Mouse (Mus musculus): ENCODE data around the gene Bahcc1. TPM values are rescaled to one million over a fixed set of nuclear protein-coding genes. Genes with fewer than 3 reads are reported as not detected.

Gene Bahcc1
- 1 to 10 TPM; 3.5 to 5.3 TPM for total RNA-seq (2021)
- long read RNA-seq, experiment 1: 0 reads
- long read RNA-seq, experiment 2, partial matches to known transcripts: 2 of 4 reads
- long read RNA-seq, experiment 2, other reads (novel, unspliced or antisense): 2 of 4 reads

DNA sequence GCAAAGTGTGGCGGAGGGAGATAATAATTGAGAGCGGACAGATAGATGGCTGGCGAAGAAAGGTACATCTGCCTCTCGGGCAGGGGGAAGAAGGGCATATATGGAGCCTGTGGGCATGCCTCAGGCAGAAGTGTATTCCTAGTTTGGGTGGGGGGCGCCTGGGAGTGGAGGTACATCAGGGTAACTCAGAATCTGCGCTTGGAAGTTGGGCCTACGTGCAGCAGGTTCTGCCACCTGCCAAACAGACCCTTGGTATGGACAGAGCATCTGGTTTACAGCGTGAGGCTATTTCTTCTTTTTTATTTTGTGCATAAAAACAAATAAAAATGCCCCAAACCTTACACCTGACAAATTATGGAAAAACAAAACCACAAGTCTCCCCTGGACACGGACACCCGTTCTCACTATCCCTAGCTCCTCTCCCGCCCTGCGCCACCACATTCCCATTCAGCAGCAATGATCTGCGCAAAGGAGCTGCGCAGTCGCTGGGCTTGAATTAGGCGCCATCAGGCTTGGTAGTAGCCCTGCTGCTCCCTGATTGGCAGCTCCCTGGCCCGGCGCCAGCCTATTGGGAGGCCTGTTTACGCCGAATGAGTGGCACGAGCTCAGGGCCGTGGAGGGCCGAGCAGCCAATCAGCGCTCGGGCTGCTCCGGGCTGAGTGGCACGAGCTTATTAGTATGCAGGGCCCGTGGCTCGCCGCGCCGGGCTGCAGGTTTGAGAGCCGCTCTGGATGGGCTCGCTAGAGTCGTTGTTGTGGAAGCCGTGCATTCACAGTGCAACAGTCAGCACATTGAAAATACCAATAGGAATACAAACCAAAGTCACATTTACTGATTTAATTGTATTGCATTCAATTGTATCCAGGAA is at the start of gene Bahcc1:
TSS of gene Bahcc1 (plus strand) at position 718 of the 868 bp plus-strand sequence.
- peak; percentile 100 for DNase-seq
- intact Hi-C loops (cut with DNase I): no loop called here
- no peak for TF ChIP-seq CTCF (IDR thresholded peaks at IDR 0.05)

GRCm38 (mm10) chr11:120183180-120183579 is 49.6 kb upstream of the Bahcc1 start:
- Histone ChIP-seq H3K4me3 (no peak overlapping the region), H3K27ac (peak overlapping the region; percentile 96)
- no peak for TF ChIP-seq CTCF (IDR thresholded peaks at IDR 0.05)
- intact Hi-C loops (cut with DNase I): no loop called here
- DNase-seq: peak; percentile 17

More for the DNA sequence above, at the start of gene Bahcc1:
- peak within 1 kb of the TSS; percentile 88 for H3K4me3 ChIP-seq
- peak within 1 kb of the TSS; percentile 99 for H3K27ac ChIP-seq

DNA sequence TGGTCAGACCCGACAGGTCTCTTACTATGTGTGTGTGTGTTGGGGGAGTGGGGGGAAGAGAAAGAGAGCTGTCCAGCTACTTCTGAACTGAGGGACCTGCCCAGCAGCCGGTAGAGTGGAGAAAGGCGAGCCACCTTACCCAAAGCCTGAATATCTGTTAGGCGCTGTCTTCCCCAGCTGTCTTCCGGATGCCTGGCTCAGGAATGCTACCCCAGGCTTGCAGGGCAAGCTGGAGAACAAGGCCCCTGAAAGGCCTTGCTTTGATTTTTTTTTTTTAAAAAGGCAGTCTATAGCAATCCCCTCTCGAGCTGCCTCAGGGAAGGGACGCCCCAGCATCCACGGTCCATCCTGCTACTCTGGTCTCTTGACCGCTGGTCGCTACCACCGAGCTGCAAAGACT is 49.0 kb upstream of the Bahcc1 start:
- peak overlapping the region; percentile 87 for H3K4me3 ChIP-seq
- intact Hi-C loops (cut with DNase I): no loop called here
- TF ChIP-seq CTCF (IDR thresholded peaks at IDR 0.05): no peak
- peak overlapping the region; percentile 96 for H3K27ac ChIP-seq
- DNase-seq: no peak

DNA sequence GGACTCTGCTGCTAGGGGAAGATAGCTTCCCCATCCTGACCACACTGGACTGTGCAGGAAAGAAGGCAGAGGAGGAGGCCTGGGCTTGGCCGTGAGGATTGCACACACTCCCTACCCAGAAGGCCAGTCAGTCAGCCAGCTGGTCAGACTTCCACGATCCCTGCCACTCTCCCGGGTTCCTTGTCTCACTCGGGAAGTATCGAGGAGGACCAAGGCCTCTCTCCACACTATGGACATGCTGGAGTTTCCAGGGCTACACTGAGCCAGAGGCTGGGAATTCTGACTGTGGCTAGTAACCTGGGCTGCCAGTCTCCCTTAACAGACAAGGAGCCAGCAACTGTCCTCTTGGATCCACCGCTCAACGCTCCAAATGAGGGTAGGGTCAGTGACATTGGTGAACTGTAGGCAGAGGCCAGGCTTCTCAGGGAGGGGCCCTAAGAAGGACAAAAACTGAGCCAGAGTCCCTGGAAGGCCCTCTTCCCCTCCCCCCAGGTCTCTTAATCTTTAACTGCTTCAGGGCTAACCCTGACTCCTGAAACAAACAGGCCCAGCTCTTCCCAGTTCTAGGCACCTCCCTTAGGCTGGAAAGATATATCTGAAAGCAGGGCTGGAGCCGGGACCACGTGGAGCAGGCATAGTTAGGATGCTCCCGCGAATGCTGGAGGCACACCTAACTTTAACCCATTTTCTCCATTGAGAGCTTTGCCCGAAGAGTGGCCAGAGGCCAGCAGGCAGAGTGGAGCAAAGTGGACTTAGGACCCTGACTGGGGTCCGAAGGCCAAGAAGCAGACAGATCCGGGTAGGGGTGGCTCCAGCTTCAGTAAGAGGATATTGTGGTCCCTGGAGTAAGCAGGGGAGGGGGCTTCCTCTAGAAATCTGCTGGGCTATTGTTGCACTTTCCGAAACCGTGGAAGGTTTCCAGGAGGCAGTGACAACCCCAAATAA is 48.1 kb upstream of the Bahcc1 start:
- intact Hi-C loops (cut with DNase I): no loop called here
- TF ChIP-seq CTCF (IDR thresholded peaks at IDR 0.05): no peak
- peak overlapping the region; percentile 96 for H3K27ac ChIP-seq
- DNase-seq: peak; percentile 60
- H3K4me3 ChIP-seq: peak overlapping the region; percentile 87

GRCm38 (mm10) chr11:120185316-120186141 is 47.2 kb upstream of the Bahcc1 start:
- Histone ChIP-seq H3K4me3 (peak overlapping the region; percentile 87), H3K27ac (peak overlapping the region; percentile 96)
- peak; percentile 75 for DNase-seq
- no peak for TF ChIP-seq CTCF (IDR thresholded peaks at IDR 0.05)
- intact Hi-C loops (cut with DNase I): no loop called here

DNA sequence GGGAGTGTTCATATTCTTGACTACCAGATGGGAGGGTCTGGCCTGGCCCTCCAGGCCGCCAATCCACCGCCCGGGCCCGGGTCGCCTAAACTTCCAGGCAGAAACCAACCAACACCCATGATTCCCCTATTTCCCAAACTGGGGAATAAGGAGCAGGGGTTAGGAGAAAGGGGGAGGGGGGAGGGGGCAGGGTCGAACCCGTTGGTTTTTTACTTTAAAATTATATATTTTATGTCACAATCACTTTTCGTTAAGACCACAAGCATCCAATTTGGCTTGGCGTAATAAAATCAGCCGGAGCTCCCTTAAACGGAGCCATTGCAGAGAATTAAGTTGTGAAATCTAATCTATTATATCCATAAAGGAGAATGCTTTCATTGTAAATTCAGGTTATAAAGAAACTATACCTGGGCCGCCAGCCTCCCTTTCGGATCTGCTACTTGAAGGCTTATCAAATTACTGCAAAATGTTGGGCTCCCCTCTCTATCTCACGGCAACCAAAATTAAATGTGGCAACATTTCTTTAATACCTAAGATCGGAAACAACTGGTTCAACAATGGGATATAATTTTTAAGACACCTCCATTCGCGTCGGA is 46.5 kb upstream of the Bahcc1 start:
- intact Hi-C loops (cut with DNase I): no loop called here
- DNase-seq: no peak
- H3K4me3 ChIP-seq: peak overlapping the region; percentile 87
- TF ChIP-seq CTCF (IDR thresholded peaks at IDR 0.05): no peak
- H3K27ac ChIP-seq: peak overlapping the region; percentile 96

DNA sequence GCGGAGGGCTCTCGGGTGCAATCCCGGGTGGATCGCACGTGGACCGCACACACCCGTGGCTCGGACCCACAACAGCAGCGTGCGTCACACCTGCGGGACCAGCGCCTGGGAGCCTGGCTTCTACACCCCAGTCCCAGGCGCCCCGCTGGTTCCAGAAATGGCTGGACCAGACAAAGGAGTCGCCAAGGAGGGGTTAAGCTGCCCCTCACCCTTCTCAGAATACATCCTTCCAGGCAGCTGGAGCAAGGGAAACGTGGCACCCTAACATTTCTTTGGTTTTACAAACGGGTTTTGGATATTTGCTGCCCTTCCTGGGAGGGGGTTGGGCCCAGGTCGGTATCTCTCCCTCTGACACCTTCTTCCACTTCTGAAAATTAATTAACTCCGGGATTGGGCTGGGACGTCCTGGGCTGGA is 45.9 kb upstream of the Bahcc1 start:
- H3K4me3 ChIP-seq: peak overlapping the region; percentile 87
- peak overlapping the region; percentile 96 for H3K27ac ChIP-seq
- DNase-seq: peak; percentile 60
- intact Hi-C loops (cut with DNase I): no loop called here
- no peak for TF ChIP-seq CTCF (IDR thresholded peaks at IDR 0.05)

DNA sequence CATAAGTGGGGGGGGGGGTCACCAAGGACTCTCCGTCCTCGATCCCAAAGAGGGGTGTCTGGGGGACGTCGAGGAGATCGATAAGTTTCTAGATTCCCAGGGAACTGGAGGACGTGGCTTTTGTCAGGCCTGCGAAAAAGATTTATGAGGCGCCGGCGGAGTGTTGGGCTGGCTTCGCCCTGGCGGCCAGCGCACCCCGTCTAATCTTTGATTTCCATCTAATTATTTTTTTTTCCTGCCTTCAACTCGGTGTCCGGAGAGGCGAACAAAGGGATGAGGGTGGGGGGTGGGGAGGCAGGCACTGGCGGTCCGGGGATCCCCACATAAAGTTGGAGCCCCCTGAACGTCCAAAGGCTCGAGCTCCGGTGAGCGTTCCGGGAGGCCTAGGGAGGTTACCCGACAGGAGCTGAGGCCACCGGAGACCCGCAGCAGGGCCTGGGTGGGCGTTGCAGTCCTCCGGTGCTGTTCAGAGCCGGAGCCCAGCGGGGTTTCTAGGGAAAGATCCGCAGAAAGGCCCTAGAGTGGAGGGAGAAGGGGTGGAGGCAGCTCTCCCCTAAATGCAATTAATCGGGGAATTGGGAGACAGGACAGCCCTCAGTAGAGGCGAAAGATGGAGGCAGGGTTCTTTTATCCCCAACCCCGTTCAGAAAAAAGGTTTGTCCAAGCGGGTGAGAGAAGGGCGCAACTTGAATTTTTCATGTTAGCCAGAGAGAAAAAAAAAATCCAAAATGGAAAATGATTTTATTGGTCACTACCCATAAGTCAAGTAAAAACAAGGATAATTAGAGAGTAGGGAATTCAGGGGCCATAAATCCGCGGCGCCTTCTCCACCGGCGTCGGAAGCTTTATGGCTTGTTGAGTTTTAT is 45.3 kb upstream of the Bahcc1 start:
- peak; percentile 50 for DNase-seq
- TF ChIP-seq CTCF (IDR thresholded peaks at IDR 0.05): no peak
- H3K4me3 ChIP-seq: peak overlapping the region; percentile 87
- H3K27ac ChIP-seq: peak overlapping the region; percentile 96
- intact Hi-C loops (cut with DNase I): loop anchor here (1.0 kb wide), 1 partner anchor 47 kb away; no protein-coding TSS in a partner anchor

- intact Hi-C loops (cut with DNase I): loop anchor here (1.0 kb wide), 1 partner anchor 46 kb away; no protein-coding TSS in a partner anchor
- Histone ChIP-seq H3K27ac (peak overlapping the region; percentile 96), H3K4me3 (peak overlapping the region; percentile 87)
- no peak for TF ChIP-seq CTCF (IDR thresholded peaks at IDR 0.05)
- peak; percentile 65 for DNase-seq
These were observed 44.7 kb upstream of the Bahcc1 start for GRCm38 (mm10) chr11:120188102-120188480.
